Mouse (Mus musculus): ENCODE measurements at regions not wholly inside any gene's neighbourhood (a gene's known extent, or its start where the extent isn't known, plus 50 kb on each side); places are given as distances from the start of the nearest gene placed in this dataset.

- peak; percentile 60 to 68 for DNase-seq
Measured at GRCm38 (mm10) chr4:97132650-97133049, 50.3 kb downstream of the Gm10192 start.

- peak; percentile 83 to 90 for DNase-seq
Measured at GRCm38 (mm10) chr4:97127780-97128179, 55.2 kb downstream of the Gm10192 start.

GRCm38 (mm10) chr4:97123861-97124260, 59.1 kb downstream of the Gm10192 start:
- DNase-seq, result peak; percentile 17 to 26

GRCm38 (mm10) chr4:97121952-97122351, 61.0 kb downstream of the Gm10192 start:
- DNase-seq, result no peak

- DNase-seq, result no peak
Measured at GRCm38 (mm10) chr4:97119459-97119858, 63.5 kb downstream of the Gm10192 start.

GRCm38 (mm10) chr4:97117016-97117415, 66.0 kb downstream of the Gm10192 start:
- no peak for DNase-seq

- DNase-seq, result no peak
Measured at GRCm38 (mm10) chr4:97102752-97103052, 80.3 kb downstream of the Gm10192 start.

GRCm38 (mm10) chr4:97101911-97102751, 80.8 kb downstream of the Gm10192 start:
- no peak for DNase-seq

- DNase-seq, result no peak
Measured at GRCm38 (mm10) chr4:97099721-97100120, 83.2 kb downstream of the Gm10192 start.

- no peak for DNase-seq
Measured at GRCm38 (mm10) chr4:97093576-97093975, 89.4 kb downstream of the Gm10192 start.

GRCm38 (mm10) chr4:97050735-97051134, 132.2 kb downstream of the Gm10192 start:
- DNase-seq, result no peak

GRCm38 (mm10) chr4:97049045-97049674, 133.8 kb downstream of the Gm10192 start:
- no peak for DNase-seq

GRCm38 (mm10) chr4:97037693-97038348, 145.1 kb downstream of the Gm10192 start:
- peak; percentile 84 to 88 for DNase-seq

GRCm38 (mm10) chr4:97028938-97029337, 154.0 kb downstream of the Gm10192 start:
- DNase-seq, result no peak

- no peak for DNase-seq
Measured at GRCm38 (mm10) chr4:97025446-97026040, 157.4 kb downstream of the Gm10192 start.

GRCm38 (mm10) chr4:97001321-97001720, 181.6 kb downstream of the Gm10192 start:
- no peak for DNase-seq

GRCm38 (mm10) chr4:96980311-96980710, 195.3 kb upstream of the Gm12695 start:
- DNase-seq, result peak in 1 of 2 experiments; percentile 2

- DNase-seq, result peak; percentile 7 to 15
Measured at GRCm38 (mm10) chr4:96979876-96980275, 194.9 kb upstream of the Gm12695 start.

- peak; percentile 13 to 34 for DNase-seq
Measured at GRCm38 (mm10) chr4:96974935-96975334, 189.9 kb upstream of the Gm12695 start.

- no peak for DNase-seq
Measured at GRCm38 (mm10) chr4:96973804-96974203, 188.8 kb upstream of the Gm12695 start.

- DNase-seq, result peak; percentile 3 to 13
Measured at GRCm38 (mm10) chr4:96969199-96969598, 184.2 kb upstream of the Gm12695 start.

- no peak for DNase-seq
Measured at GRCm38 (mm10) chr4:96968545-96969164, 183.7 kb upstream of the Gm12695 start.

All from cerebellum, postnatal 10 days (tissue).